In the genomic region with DNA sequence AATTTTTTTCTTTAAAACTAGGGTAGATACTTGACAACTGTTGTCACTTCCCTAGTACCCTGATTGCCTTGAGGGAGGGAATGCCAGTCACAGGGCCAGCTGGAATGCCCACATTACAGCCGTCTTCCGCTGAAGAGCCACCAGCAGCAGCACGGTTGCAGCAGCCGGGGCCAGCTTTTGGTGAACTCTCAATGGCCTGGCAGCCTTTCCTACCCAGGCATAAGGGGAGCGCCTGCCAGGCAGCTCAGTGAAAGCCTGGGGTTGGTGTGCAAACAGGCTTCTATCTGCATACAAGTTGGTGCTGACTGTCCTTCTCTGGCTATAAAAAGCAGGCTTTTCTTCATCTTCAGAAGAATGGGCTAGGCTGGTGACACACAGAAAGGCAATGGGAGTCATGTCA, we compare ENCODE assay signal across 20 mouse cellular contexts. TPM values are rescaled to one million over a fixed set of nuclear protein-coding genes. Genes with fewer than 3 reads are reported as not detected.
A peak's percentile ranks its signal among the peaks of the same experiment; 100 is the strongest.
DNase-seq lines count a peak whose midpoint lies in the region; TF ChIP-seq lines count a peak whose summit lies in the region.
"Had no signal": no experiment of that assay in that cellular context is flagged by ENCODE, and none has a peak within 500 bp of the region (broad histone marks: within the 10 kb centered on the region; RNA-seq: fewer than 3 reads in every experiment).

No protein-coding gene starts in this region.

- H3K36me3 ChIP-seq in heart, adult 2 months (ENCODE audit: control insufficient read depth, insufficient read depth, low read length) = no peaks in the 10 kb centered on the region
- H3K36me3 ChIP-seq: heart, embryonic 13.5 days; hindbrain, embryonic 15.5 days had no signal

- no peak overlapping the region for H3K4me3 ChIP-seq in heart, adult 2 months
- H3K4me3 ChIP-seq in cortical plate, adult 2 months (ENCODE audit: insufficient read depth, low read length) = no peak overlapping the region
- H3K4me3 ChIP-seq: embryonic facial prominence, embryonic 13.5 days; heart, embryonic 13.5 days; hindbrain, embryonic 15.5 days; limb, embryonic 12.5 days had no signal

- H3K4me1 ChIP-seq in heart, adult 2 months (ENCODE audit: control insufficient read depth, insufficient read depth, low read length) = 0 out of 2 replicates have a peak, but pooled peaks cover 3% of the 10 kb centered on the region
- H3K4me1 ChIP-seq in cortical plate, adult 2 months (ENCODE audit: control insufficient read depth, insufficient read depth, low read length) = peaks cover 13% of the 10 kb centered on the region
- H3K4me1 ChIP-seq: limb, embryonic 12.5 days had no signal

- no peaks in the 10 kb centered on the region for H3K79me2 ChIP-seq in heart, adult 2 months (replicated peaks; ENCODE audit: control insufficient read depth, insufficient read depth, low read length)

- H3K27me3 ChIP-seq in heart, adult 2 months (ENCODE audit: control insufficient read depth, insufficient read depth, low read length) = no peaks in the 10 kb centered on the region
- H3K27me3 ChIP-seq: CH12.LX; embryonic facial prominence, embryonic 13.5 days; hindbrain, embryonic 15.5 days; limb, embryonic 12.5 days had no signal

- TF ChIP-seq POLR2A in heart, adult 2 months (IDR thresholded peaks at IDR 0.05; ENCODE audit: insufficient read depth, low read depth, low read length) = no peak
- no peak for TF ChIP-seq POLR2A in cortical plate, adult 2 months (IDR thresholded peaks at IDR 0.05; ENCODE audit: extremely low read depth, insufficient read depth, low read length)

- 60% methylated on average over 5 of the region's 5 CpGs for WGBS in heart, adult 2 months

- TF ChIP-seq EP300 in heart, adult 2 months (IDR thresholded peaks at IDR 0.05; ENCODE audit: insufficient read depth, low read depth, low read length) = no peak

- DNase-seq in cerebellum, adult 11-12 months = peak; percentile 57
- no peak for DNase-seq in cerebellum, adult 8-10 months
- DNase-seq in heart, adult 2 months = peak in 1 of 2 experiments; percentile 60
- DNase-seq in heart, postnatal 36 days = no peak
- peak; percentile 75 for DNase-seq in left cerebral cortex, postnatal 4 days
- DNase-seq in left cerebral cortex, postnatal 10 days (ENCODE audit: extremely low spot score in 1 of 2, low spot score in 2 of 2) = no peak
- no peak for DNase-seq in lung, adult 18-20 months
- DNase-seq: kidney, adult 18-20 months; kidney, postnatal 25 days; layer of hippocampus, postnatal 36 days; lung, postnatal 36 days; right cerebral cortex, postnatal 14 days; thymus, postnatal 25 days had no signal

- H3K9ac ChIP-seq in heart, adult 2 months (ENCODE audit: low read depth, low read length) = no peak overlapping the region
- H3K9ac ChIP-seq: embryonic facial prominence, embryonic 13.5 days; heart, embryonic 13.5 days; hindbrain, embryonic 15.5 days; limb, embryonic 12.5 days had no signal

- H3K27ac ChIP-seq in heart, adult 2 months = peak overlapping the region; percentile 31
- H3K27ac ChIP-seq in cortical plate, adult 2 months (ENCODE audit: insufficient read depth, low read length) = 0 out of 2 replicates have a peak overlapping the region, but pooled peaks have one; percentile 5
- H3K27ac ChIP-seq: embryonic facial prominence, embryonic 13.5 days; heart, embryonic 13.5 days; hindbrain, embryonic 15.5 days; limb, embryonic 12.5 days; stomach, postnatal 0 days had no signal

- intact Hi-C loops in heart, adult 2 months (cut with DNase I) = no loop called here
- intact Hi-C loops in heart, postnatal 36 days (cut with DNase I) = no loop called here
- intact Hi-C loops in left cerebral cortex, postnatal 4 days (cut with DNase I) = no loop called here
- intact Hi-C loops in left cerebral cortex, postnatal 10 days (cut with DNase I) = no loop called here

- TF ChIP-seq CTCF in heart, adult 2 months (IDR thresholded peaks at IDR 0.05) = no peak
- TF ChIP-seq CTCF in cortical plate, adult 2 months (IDR thresholded peaks at IDR 0.05; ENCODE audit: extremely low read depth, insufficient read depth, low read length) = no peak

RNA-seq across cellular contexts. Expression of gene Gper1, which starts 17.5 kb away (rescaled TPM):
- total RNA-seq in heart, adult 2 months (2021) = 1 to 10 TPM; 1.4 to 1.5 TPM
- polyA plus RNA-seq in heart, adult 2 months (2012; rRNA removed) = 2.0 and 4.9 TPM in 2 replicates
- 1 to 10 TPM; 1.7 to 2.0 TPM for total RNA-seq in heart, postnatal 36 days (2021)
- total RNA-seq in left cerebral cortex, postnatal 4 days (2021) = 1 to 10 TPM; 3.0 to 3.2 TPM
- total RNA-seq in left cerebral cortex, postnatal 10 days (2021) = 1 to 10 TPM; 2.9 to 3.3 TPM
- 4.7 and 4.8 TPM in 2 replicates for polyA plus RNA-seq in cortical plate, adult 2 months (2012; rRNA removed)

RNA-seq across cellular contexts. Expression of gene 3110082I17Rik, which starts 19.9 kb away (rescaled TPM):
- total RNA-seq in heart, adult 2 months (2021) = 1 to 10 TPM; 4.9 to 5.6 TPM
- polyA plus RNA-seq in heart, adult 2 months (2012; rRNA removed) = 5.4 and 5.7 TPM in 2 replicates
- 1 to 10 TPM; 4.7 to 5.5 TPM for total RNA-seq in heart, postnatal 36 days (2021)
- total RNA-seq in left cerebral cortex, postnatal 4 days (2021) = 10 to 100 TPM; 18.0 to 19.2 TPM
- 10 to 100 TPM; 20.1 to 20.2 TPM for total RNA-seq in left cerebral cortex, postnatal 10 days (2021)
- 12.9 and 15.4 TPM in 2 replicates for polyA plus RNA-seq in cortical plate, adult 2 months (2012; rRNA removed)

RNA-seq across cellular contexts. Expression of gene C130050O18Rik, which starts 35.4 kb away (rescaled TPM):
- 1 to 10 TPM in 1 of 2 experiments, under 1 TPM in 1; 0.68 to 1.1 TPM for total RNA-seq in heart, adult 2 months (2021)
- 0.98 and 1.1 TPM in 2 replicates for polyA plus RNA-seq in heart, adult 2 months (2012; rRNA removed)
- under 1 TPM; 0.62 to 0.64 TPM for total RNA-seq in heart, postnatal 36 days (2021)
- total RNA-seq in left cerebral cortex, postnatal 4 days (2021) = not detected
- total RNA-seq in left cerebral cortex, postnatal 10 days (2021) = under 1 TPM; 0.24 to 0.28 TPM
- 0.44 TPM in 2 replicates for polyA plus RNA-seq in cortical plate, adult 2 months (2012; rRNA removed)
- total RNA-seq: CH12.LX had no signal

RNA-seq across cellular contexts. Expression of gene Zfand2a, which starts 43.9 kb away (rescaled TPM):
- 10 to 100 TPM; 14.0 to 16.7 TPM for total RNA-seq in heart, adult 2 months (2021)
- polyA plus RNA-seq in heart, adult 2 months (2012; rRNA removed) = 12.0 and 17.6 TPM in 2 replicates
- total RNA-seq in heart, postnatal 36 days (2021) = 10 to 100 TPM; 14.0 to 17.9 TPM
- 10 to 100 TPM; 58.7 to 60.3 TPM for total RNA-seq in left cerebral cortex, postnatal 4 days (2021)
- total RNA-seq in left cerebral cortex, postnatal 10 days (2021) = 100 to 1,000 TPM in 1 of 2 experiments, 10 to 100 TPM in 1; 93.4 to 100 TPM
- polyA plus RNA-seq in cortical plate, adult 2 months (2012; rRNA removed) = 52.5 and 55.4 TPM in 2 replicates

Comparison
In these comparisons a context has a peak if more than half of its experiments do, and no peak if none do; other contexts are left out.
1. DNase-seq: peak in cerebellum, adult 11-12 months (single experiment) and left cerebral cortex, postnatal 4 days (single experiment); none in cerebellum, adult 8-10 months (single experiment), heart, postnatal 36 days (0 of 2), left cerebral cortex, postnatal 10 days (0 of 2) and lung, adult 18-20 months (0 of 2).